Mouse (Mus musculus): ENCODE measurements around the gene Col8a2. TPM values are rescaled to one million over a fixed set of nuclear protein-coding genes. Genes with fewer than 3 reads are reported as not detected.

Gene Col8a2
- polyA plus RNA-seq (2015; fragmentation: Nextera tagmentation; extraction: Ambion mirVana), result 39.8 and 42.7 TPM in 2 replicates

- WGBS, result 2% methylated on average over 39 of the region's 42 CpGs
- Histone ChIP-seq H3K9me3 (peaks cover 6% of the 10 kb centered on the region; the same call in 1 of the 2 replicates), H3K9ac (peak within 1 kb of the TSS; percentile 79), H3K27me3 (peaks cover 66% of the 10 kb centered on the region), H3K27ac (peak within 1 kb of the TSS; percentile 55), H3K4me1 (peaks cover 67% of the 10 kb centered on the region), H3K36me3 (no peaks in the 10 kb centered on the region), H3K4me2 (replicated peaks) (peak within 1 kb of the TSS; percentile 73), H3K4me3 (peak within 1 kb of the TSS; percentile 59)
- peak; percentile 57 for ATAC-seq (ENCODE audit: low FRiP score, low read depth)
These were observed at the start of gene Col8a2 for GRCm38 (mm10) chr4:126286492-126286891. Gene Col8a2 (plus strand): TSS chr4:126286793.

GRCm38 (mm10) chr4:126237721-126238242, 48.8 kb upstream of the Col8a2 start:
- H3K9ac ChIP-seq, result no peak overlapping the region; the same call in 1 of the 2 replicates

GRCm38 (mm10) chr4:126239862-126240475, 46.6 kb upstream of the Col8a2 start:
- Histone ChIP-seq H3K4me2 (replicated peaks) (no peak overlapping the region), H3K9me3 (no peaks in the 10 kb centered on the region), H3K4me3 (no peak overlapping the region), H3K36me3 (peaks cover 93% of the 10 kb centered on the region), H3K27ac (no peak overlapping the region), H3K9ac (no peak overlapping the region), H3K4me1 (peaks cover 20% of the 10 kb centered on the region), H3K27me3 (no peaks in the 10 kb centered on the region)
- no peak for ATAC-seq (ENCODE audit: low FRiP score, low read depth)
- 88% methylated on average over 13 of the region's 13 CpGs for WGBS

More at GRCm38 (mm10) chr4:126237721-126238242, 48.8 kb upstream of the Col8a2 start:
- H3K27me3 ChIP-seq, result no peaks in the 10 kb centered on the region
- 64% methylated on average over 5 of the region's 5 CpGs for WGBS
- H3K9me3 ChIP-seq, result no peaks in the 10 kb centered on the region
- H3K4me2 ChIP-seq (replicated peaks), result no peak overlapping the region
- H3K4me1 ChIP-seq, result peaks cover 20% of the 10 kb centered on the region
- peak; percentile 50; the same call in 1 of the 2 replicates for ATAC-seq (ENCODE audit: low FRiP score, low read depth)
- H3K36me3 ChIP-seq, result peaks cover 97% of the 10 kb centered on the region
- 0 out of 2 replicates have a peak overlapping the region, but pooled peaks have one; percentile 10 for H3K27ac ChIP-seq
- no peak overlapping the region for H3K4me3 ChIP-seq

- Histone ChIP-seq H3K9me3 (no peaks in the 10 kb centered on the region), H3K27me3 (no peaks in the 10 kb centered on the region), H3K36me3 (peaks cover 87% of the 10 kb centered on the region), H3K4me1 (peaks cover 17% of the 10 kb centered on the region), H3K4me3 (no peak overlapping the region), H3K4me2 (replicated peaks) (no peak overlapping the region), H3K27ac (no peak overlapping the region), H3K9ac (no peak overlapping the region)
- no peak for ATAC-seq (ENCODE audit: low FRiP score, low read depth)
- WGBS, result 50% methylated on average over 9 of the region's 9 CpGs
These were observed 44.6 kb upstream of the Col8a2 start for GRCm38 (mm10) chr4:126241956-126242355.

- Histone ChIP-seq H3K4me1 (peaks cover 12% of the 10 kb centered on the region), H3K36me3 (peaks cover 84% of the 10 kb centered on the region), H3K27ac (no peak overlapping the region), H3K9ac (0 out of 2 replicates have a peak overlapping the region, but pooled peaks have one; percentile 2), H3K4me3 (no peak overlapping the region), H3K27me3 (no peaks in the 10 kb centered on the region), H3K4me2 (replicated peaks) (no peak overlapping the region), H3K9me3 (no peaks in the 10 kb centered on the region)
- WGBS, result 91% methylated on average over 6 of the region's 6 CpGs
- ATAC-seq (ENCODE audit: low FRiP score, low read depth), result no peak
These were observed 44.1 kb upstream of the Col8a2 start for GRCm38 (mm10) chr4:126242510-126242909.

GRCm38 (mm10) chr4:126246202-126246889, 40.2 kb upstream of the Col8a2 start:
- H3K9ac ChIP-seq, result no peak overlapping the region; the same call in 1 of the 2 replicates
- no peak for ATAC-seq (ENCODE audit: low FRiP score, low read depth)
- H3K27ac ChIP-seq, result no peak overlapping the region
- no peaks in the 10 kb centered on the region for H3K27me3 ChIP-seq
- WGBS, result 79% methylated on average over 13 of the region's 13 CpGs
- H3K9me3 ChIP-seq, result no peaks in the 10 kb centered on the region
- no peak overlapping the region for H3K4me3 ChIP-seq
- no peak overlapping the region for H3K4me2 ChIP-seq (replicated peaks)
- H3K36me3 ChIP-seq, result peaks cover 60% of the 10 kb centered on the region
- peaks cover 24% of the 10 kb centered on the region for H3K4me1 ChIP-seq

GRCm38 (mm10) chr4:126248261-126248868, 38.2 kb upstream of the Col8a2 start:
- no peak overlapping the region for H3K27ac ChIP-seq
- no peak overlapping the region for H3K9ac ChIP-seq
- no peak overlapping the region for H3K4me3 ChIP-seq
- no peak overlapping the region for H3K4me2 ChIP-seq (replicated peaks)
- ATAC-seq (ENCODE audit: low FRiP score, low read depth), result no peak
- WGBS, result 35% methylated on average over 11 of the region's 11 CpGs
- peaks cover 56% of the 10 kb centered on the region for H3K36me3 ChIP-seq
- H3K9me3 ChIP-seq, result no peaks in the 10 kb centered on the region
- H3K27me3 ChIP-seq, result no peaks in the 10 kb centered on the region
- H3K4me1 ChIP-seq, result peaks cover 43% of the 10 kb centered on the region

GRCm38 (mm10) chr4:126250659-126251058, 35.9 kb upstream of the Col8a2 start:
- Histone ChIP-seq H3K9ac (no peak overlapping the region), H3K9me3 (no peaks in the 10 kb centered on the region), H3K4me1 (peaks cover 58% of the 10 kb centered on the region), H3K27me3 (no peaks in the 10 kb centered on the region), H3K4me3 (no peak overlapping the region), H3K4me2 (replicated peaks) (no peak overlapping the region), H3K27ac (peak overlapping the region; percentile 52; the same call in 1 of the 2 replicates), H3K36me3 (peaks cover 39% of the 10 kb centered on the region)
- ATAC-seq (ENCODE audit: low FRiP score, low read depth), result no peak
- 58% methylated on average over 4 of the region's 4 CpGs for whole genome bisulfite sequencing

- H3K9ac ChIP-seq, result peak overlapping the region; percentile 10
- 67% methylated on average over 11 of the region's 11 CpGs for WGBS
These were observed 34.8 kb upstream of the Col8a2 start for GRCm38 (mm10) chr4:126251655-126252254.

GRCm38 (mm10) chr4:126252411-126253237, 34.0 kb upstream of the Col8a2 start:
- Histone ChIP-seq H3K36me3 (peaks cover 27% of the 10 kb centered on the region), H3K4me3 (no peak overlapping the region), H3K27me3 (no peaks in the 10 kb centered on the region), H3K9me3 (no peaks in the 10 kb centered on the region), H3K4me2 (replicated peaks) (peak overlapping the region; percentile 5; the same call in 1 of the 2 replicates), H3K27ac (no peak overlapping the region), H3K4me1 (peaks cover 66% of the 10 kb centered on the region), H3K9ac (no peak overlapping the region; the same call in 1 of the 2 replicates)
- no peak for ATAC-seq (ENCODE audit: low FRiP score, low read depth)
- WGBS, result 78% methylated on average over 17 of the region's 17 CpGs

More at GRCm38 (mm10) chr4:126251655-126252254, 34.8 kb upstream of the Col8a2 start:
- peaks cover 58% of the 10 kb centered on the region for H3K4me1 ChIP-seq
- H3K4me2 ChIP-seq (replicated peaks), result peak overlapping the region; percentile 5; the same call in 1 of the 2 replicates
- H3K4me3 ChIP-seq, result no peak overlapping the region
- no peaks in the 10 kb centered on the region for H3K27me3 ChIP-seq
- no peak for ATAC-seq (ENCODE audit: low FRiP score, low read depth)
- H3K9me3 ChIP-seq, result no peaks in the 10 kb centered on the region
- 0 out of 2 replicates have a peak overlapping the region, but pooled peaks have one; percentile 34 for H3K27ac ChIP-seq
- H3K36me3 ChIP-seq, result peaks cover 31% of the 10 kb centered on the region

Data from limb, embryonic 13.5 days (tissue).